Mouse (Mus musculus) gastrocnemius, postnatal 25 days (tissue): ENCODE measurements around the gene Mrpl23. TPM values are rescaled to one million over a fixed set of nuclear protein-coding genes. Genes with fewer than 3 reads are reported as not detected.

Experiments
- DNase-seq: peaks from one replicate; pipeline ENCODE4 v3.0.0; 2022
- total RNA-seq, 2 experiments: library from RNA; stranded (reverse); gene quantifications; 1 replicate in 1 of 2; 2 replicates in 1 of 2; pipeline ENCODE4 v1.2.3; 2021

Gene Mrpl23
- total RNA-seq, 2 experiments from 2014 or later, result 8.6 to 18.3 TPM

- no peak for DNase-seq
These were observed 12.2 kb upstream of the Mrpl23 start for GRCm38 (mm10) chr7:142520331-142520730.

DNA sequence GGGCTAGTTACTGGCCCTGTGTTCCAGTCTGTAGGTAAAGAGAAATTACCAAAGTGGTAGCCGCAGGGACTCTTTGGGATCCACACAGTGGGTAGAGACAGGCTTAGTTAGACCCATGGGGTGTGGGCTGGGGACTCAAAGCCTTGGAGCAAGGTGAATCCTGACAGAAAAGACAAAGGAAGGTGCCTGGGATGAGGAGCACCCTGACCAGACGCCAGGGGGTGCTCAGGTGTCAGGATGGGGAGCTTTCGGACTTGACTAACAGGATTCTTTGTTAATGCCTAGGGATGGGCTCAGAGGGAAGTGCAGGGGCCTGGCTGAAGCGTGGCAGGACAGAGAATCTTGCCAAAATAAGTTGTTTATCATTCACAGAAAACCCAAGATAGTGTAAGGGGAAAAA, 10.1 kb upstream of the Mrpl23 start:
- DNase-seq, result no peak

GRCm38 (mm10) chr7:142523200-142523990, 9.1 kb upstream of the Mrpl23 start:
- DNase-seq, result no peak

DNA sequence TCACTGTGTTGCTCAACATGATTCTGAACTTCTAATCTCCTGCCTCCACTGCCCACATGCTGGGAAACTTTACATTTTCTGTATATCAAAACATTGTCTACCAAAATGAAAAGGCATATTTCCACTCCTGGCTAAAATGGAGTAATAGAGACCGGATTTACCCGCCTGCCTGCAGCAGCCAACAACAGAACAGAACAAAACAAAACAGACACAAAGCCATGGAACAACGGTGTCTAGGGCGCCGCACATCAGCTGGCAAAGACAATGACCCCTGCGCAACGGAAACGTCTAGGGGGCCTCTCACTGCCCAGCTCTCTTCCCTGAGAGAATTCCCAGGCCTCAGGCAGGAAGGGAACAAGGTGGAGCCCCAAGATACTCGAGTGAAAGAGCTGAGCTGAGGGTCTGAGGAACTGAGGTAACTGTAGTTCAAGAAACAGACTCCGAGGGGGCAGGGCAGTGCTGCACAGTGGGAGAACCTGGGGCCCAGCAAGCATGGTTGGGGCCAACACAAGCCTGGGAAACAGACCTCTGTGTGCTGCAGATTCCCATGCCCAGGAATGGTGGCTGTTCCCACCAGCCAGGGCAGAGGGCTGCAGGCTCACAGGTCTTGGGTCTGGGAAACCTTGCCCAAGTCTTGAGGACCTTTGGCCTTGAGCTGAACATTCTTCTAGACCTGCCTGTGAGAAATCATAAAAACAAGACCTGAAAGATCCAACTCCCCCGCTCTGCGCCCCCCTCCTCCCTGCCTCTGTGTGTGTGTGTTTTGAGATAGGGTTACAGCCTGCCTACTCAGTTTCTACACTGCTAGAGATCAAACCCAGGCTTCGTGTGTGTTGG, 6.9 kb upstream of the Mrpl23 start:
- DNase-seq, result no peak

DNA sequence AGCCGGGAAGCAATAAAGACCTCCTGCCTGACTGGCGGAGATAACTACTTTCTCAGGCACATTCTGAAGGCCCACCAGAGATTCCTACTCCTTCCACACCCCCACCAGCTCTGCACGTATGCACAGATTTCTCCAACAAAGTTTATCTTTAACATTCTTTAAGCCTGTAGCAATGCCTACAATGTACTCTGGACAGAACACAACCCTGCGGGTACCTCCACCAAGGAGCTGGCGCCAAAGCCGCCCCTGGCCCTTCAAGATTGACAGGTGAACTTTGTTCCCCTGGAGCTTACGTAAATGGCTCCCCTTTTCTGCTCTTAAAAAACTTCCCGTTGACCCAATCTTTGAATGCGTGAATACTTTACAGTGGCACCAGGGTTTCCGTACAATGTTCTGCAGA, 3.1 kb upstream of the Mrpl23 start:
- DNase-seq, result no peak

DNA sequence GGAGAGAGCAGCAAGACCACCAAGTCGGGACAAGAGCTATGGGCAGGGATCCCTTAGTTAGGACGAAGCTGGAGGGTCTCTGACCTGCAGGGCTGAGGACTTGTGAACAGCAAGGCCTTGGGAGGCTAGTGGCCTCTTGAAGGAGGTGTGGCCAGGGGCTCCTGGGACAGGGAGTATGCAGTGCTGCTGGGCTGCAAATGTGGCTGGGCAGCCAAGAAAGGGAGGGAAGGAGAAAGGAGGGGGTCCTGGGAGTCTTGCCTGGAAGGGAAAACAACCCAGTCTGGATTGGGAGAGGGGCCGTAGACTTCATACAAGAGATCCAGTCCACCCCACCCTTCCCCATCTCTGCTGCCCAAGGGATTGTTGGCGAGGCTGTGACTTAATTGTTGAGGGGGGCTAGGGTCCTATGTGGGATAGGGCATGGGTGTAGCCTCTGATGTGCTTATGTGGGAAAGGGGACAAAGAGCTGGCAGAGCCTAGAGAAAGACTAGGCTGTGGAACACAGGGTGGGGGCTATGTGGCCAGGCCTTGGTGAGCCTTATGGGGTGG, 439 bp upstream of the Mrpl23 start:
- peak; percentile 65 for DNase-seq

DNA sequence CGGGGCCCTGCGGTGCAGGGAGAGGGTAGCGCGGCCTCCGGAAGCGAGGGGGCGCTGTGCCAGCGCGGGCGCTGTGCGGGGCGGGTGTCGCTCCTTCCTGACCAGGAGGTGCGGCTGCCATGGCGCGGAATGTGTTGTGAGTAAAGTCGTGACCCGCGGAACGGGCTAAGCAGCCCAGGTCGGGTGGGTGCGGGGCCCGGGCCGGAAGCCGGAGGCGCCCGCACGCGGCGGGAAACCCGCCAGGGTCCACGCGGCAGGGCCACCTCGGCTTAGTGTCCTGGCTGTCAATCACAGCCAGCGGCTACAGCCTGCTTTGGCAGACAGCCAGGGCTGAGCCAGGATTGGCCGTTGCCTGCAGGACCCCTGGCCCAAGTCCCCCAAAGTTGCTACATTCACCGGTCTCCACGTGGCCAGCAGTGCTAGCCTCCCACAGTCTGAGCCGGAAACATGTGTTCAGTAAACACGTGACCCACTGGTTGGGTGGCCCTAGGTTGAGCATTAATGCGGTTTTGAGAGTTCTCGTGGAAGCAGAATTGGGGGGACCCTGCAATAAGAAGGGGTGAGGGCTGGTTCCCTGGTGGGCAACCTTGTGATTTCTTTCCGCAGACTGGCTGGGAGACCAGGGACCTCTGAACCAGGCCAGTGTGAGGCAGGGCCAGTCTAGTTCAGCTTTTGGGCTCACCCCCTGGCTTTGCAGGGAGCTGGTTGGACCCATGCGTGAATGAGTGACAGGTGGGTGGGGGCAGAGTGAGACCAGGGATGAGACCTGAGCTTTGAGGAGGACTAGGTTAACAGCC, 771 bp downstream of the Mrpl23 start:
- DNase-seq, result peak; percentile 82

DNA sequence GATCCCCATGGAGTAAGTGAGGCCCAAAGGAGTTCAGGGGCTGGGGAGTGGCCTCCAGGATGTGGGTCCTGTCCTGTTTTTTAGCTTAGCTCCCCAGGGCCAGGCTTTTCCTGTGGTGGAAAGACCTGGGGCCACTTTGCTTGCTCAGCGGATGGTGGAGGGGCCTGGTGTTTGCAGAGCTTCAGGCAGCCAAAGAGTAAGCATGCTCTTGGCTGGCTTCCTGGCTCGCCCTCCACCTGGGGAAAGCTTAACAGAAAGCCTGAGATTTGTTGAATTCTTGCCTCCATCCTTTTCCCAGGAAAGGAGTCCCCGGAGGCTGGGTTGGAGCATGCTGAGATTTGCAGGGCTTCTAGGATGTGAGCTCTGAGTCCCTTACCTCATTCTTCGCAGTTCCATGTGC, 2.6 kb downstream of the Mrpl23 start:
- no peak for DNase-seq

DNA sequence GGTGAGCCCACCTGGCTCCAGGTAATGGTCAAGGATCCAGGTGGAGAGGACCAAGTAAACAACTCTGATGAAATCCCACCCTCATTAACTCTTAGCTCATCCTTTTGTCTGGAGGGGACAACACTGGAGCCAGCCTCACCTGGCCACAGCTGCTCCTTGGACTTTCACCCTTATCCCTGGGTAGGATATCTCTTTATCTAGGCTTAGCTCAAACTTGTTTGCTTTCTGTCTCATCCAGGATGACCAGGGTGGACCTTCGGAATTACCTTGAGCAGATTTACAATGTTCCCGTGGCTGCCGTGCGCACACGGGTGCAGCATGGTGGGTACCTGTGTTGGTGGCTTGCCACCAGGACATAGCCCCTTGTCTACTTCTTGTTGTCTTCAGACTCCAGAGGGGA, 3.3 kb downstream of the Mrpl23 start:
- DNase-seq, result no peak

- DNase-seq, result no peak
These were observed 4.7 kb downstream of the Mrpl23 start for GRCm38 (mm10) chr7:142537181-142537580.

GRCm38 (mm10) chr7:142537879-142538278, 5.4 kb downstream of the Mrpl23 start:
- DNase-seq, result no peak

- no peak for DNase-seq
These were observed 5.8 kb downstream of the Mrpl23 start for GRCm38 (mm10) chr7:142538291-142538690.

GRCm38 (mm10) chr7:142538766-142539165, 6.3 kb downstream of the Mrpl23 start:
- DNase-seq, result no peak

- DNase-seq, result no peak
These were observed 7.3 kb downstream of the Mrpl23 start for GRCm38 (mm10) chr7:142539828-142540227.

DNA sequence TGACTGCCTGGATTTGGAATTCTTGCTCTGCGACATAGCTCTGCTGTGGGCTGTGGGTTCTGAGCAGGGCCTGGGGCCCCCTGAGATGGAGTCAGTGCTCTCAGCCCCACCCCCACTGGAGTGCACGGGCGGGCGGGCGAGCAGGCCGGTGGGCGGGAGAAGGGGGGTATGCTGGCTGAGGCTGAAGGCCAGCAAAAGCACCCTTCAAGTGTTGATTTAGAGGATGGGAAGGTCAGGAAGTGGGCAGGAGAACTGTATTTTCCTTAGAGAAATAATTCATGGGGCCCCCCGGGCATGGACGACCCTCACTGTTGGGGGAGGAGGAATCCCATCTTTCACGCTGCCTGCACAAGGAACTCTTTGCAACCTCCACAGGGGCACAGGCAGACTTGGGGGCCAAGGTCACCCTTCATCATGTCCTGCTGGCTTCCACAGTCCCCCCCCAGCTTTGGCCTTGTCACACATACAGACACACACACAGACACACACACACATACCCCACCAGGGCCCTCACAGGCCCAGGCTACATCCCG, 10.4 kb downstream of the Mrpl23 start:
- no peak for DNase-seq

DNA sequence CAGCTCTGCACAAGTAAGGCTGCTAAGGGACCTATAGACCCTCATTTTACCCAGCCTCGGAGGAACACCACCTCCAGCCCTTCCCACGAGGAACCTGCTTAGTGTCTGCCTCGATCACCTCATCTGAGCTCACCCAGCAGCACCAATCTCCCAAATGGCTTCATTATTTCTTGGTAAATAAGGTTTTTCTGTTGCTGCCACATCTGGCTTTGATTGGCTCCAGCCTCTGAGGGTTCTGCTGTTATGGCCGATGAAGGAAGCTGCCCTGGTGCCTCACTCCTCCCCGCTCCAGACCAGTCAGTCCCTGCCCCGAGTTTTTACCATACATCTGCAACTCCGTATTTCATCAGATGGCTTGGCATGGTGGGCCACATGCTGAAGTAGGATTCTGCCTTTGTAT, 13.5 kb downstream of the Mrpl23 start:
- DNase-seq, result no peak

- no peak for DNase-seq
These were observed 15.4 kb downstream of the Mrpl23 start for GRCm38 (mm10) chr7:142547874-142548273.

DNA sequence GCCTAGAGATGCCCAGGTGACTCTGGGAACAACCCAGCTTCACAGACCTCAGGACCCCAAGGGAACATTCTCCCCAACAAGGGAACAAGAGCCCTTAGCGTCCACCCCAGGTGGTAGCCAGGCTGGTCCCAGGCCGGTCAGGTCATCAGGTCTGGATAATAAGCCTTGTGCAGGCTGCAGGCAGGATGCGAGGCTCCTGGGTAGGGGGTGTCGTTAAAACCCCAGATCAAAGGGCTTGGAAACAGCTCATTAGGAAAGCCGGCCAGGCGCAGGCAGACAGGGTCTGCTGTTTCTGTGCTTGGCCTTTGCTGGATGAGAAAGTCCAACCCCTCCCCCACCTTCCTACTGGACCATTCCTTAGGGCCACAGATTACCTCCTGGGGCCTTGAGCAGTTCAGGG, 16.2 kb downstream of the Mrpl23 start:
- DNase-seq, result no peak

- DNase-seq, result peak; percentile 81
These were observed 17.7 kb downstream of the Mrpl23 start for GRCm38 (mm10) chr7:142549941-142550763.

GRCm38 (mm10) chr7:142550935-142551373, 18.5 kb downstream of the Mrpl23 start:
- peak; percentile 85 for DNase-seq

- peak; percentile 75 for DNase-seq
These were observed 19.2 kb downstream of the Mrpl23 start for GRCm38 (mm10) chr7:142551691-142552090.
